Mouse (Mus musculus): ENCODE data around the gene Stag2. TPM values are rescaled to one million over a fixed set of nuclear protein-coding genes. Genes with fewer than 3 reads are reported as not detected.
A peak's percentile ranks its signal among the peaks of the same experiment; 100 is the strongest.

The Stag2 gene
- polyA plus RNA-seq, 2 experiments = 39.8 to 56.1 TPM

GRCm38 (mm10) chrX:42150346-42151023 lies 1.4 kb downstream of the Stag2 start:
- 39% methylated on average over 20 of the region's 40 CpGs for WGBS
- TF ChIP-seq POLR2A (IDR thresholded peaks at IDR 0.05; ENCODE audit: borderline replicate concordance, extremely low read depth, insufficient read depth, insufficient read length) = no peak
- Histone ChIP-seq H3K9ac (ENCODE audit: low read depth, low read length, severe bottlenecking) (peak overlapping the region; percentile 98), H3K36me3 (ENCODE audit: control insufficient read depth, insufficient read depth, low read length) (no peaks in the 10 kb centered on the region), H3K27me3 (ENCODE audit: control insufficient read depth, insufficient read depth, low read length) (no peaks in the 10 kb centered on the region), H3K9me3 (ENCODE audit: control insufficient read depth, low read length) (no peaks in the 10 kb centered on the region), H3K4me3 (replicated peaks; ENCODE audit: low read length) (peak overlapping the region; percentile 61), H3K4me1 (ENCODE audit: control insufficient read depth, insufficient read depth, low read length) (no peaks in the 10 kb centered on the region; the same call in 1 of the 2 replicates), H3K27ac (replicated peaks; ENCODE audit: low read depth, low read length) (peak overlapping the region; percentile 99), H3K4me2 (replicated peaks; ENCODE audit: low read depth, low read length, severe bottlenecking) (peak overlapping the region; percentile 44)
- ATAC-seq (ENCODE audit: low FRiP score, low read depth) (peak; percentile 76), DNase-seq (ENCODE audit: low spot score) (peak; percentile 83)

- Histone ChIP-seq H3K9ac (ENCODE audit: low read depth, low read length, severe bottlenecking) (peak overlapping the region; percentile 68), H3K4me1 (ENCODE audit: control insufficient read depth, insufficient read depth, low read length) (no peaks in the 10 kb centered on the region; the same call in 1 of the 2 replicates), H3K36me3 (ENCODE audit: control insufficient read depth, insufficient read depth, low read length) (no peaks in the 10 kb centered on the region), H3K4me3 (replicated peaks; ENCODE audit: low read length) (peak overlapping the region; percentile 61), H3K4me2 (replicated peaks; ENCODE audit: low read depth, low read length, severe bottlenecking) (peak overlapping the region; percentile 44), H3K27me3 (ENCODE audit: control insufficient read depth, insufficient read depth, low read length) (no peaks in the 10 kb centered on the region), H3K9me3 (ENCODE audit: control insufficient read depth, low read length) (no peaks in the 10 kb centered on the region), H3K27ac (replicated peaks; ENCODE audit: low read depth, low read length) (peak overlapping the region; percentile 93)
- no peak for TF ChIP-seq POLR2A (IDR thresholded peaks at IDR 0.05; ENCODE audit: borderline replicate concordance, extremely low read depth, insufficient read depth, insufficient read length)
- DNase-seq (ENCODE audit: low spot score) (no peak), ATAC-seq (ENCODE audit: low FRiP score, low read depth) (no peak)
- WGBS = 21% methylated on average over 25 of the region's 25 CpGs
Measured at GRCm38 (mm10) chrX:42151024-42151754, 2.1 kb downstream of the Stag2 start.

- ATAC-seq (ENCODE audit: low FRiP score, low read depth) = peak; percentile 80
- H3K27me3 ChIP-seq (ENCODE audit: control insufficient read depth, insufficient read depth, low read length) = no peaks in the 10 kb centered on the region
- peak; percentile 91 for DNase-seq (ENCODE audit: low spot score)
Measured at GRCm38 (mm10) chrX:42151903-42152369, 2.8 kb downstream of the Stag2 start.

DNA sequence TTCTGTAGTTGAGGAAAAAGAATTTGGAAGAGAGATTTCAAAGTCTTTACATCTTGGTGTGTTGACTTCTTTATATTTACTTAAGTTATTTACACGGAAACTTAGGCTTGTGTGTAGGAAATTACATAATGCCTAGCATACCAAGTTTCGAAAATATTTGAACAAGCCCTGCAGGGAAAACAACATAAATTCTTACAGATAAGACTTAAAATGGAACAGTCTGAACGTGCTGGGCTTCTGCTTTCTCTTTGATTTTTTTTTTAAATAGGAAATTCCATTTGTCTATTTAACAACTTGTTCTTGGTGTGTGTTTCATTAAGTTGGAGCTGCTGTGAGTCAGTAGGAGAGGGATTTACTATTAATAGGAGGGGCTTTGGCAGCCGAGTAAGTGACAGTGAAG lies 3.9 kb downstream of the Stag2 start:
- DNase-seq (ENCODE audit: low spot score) = no peak
- TF ChIP-seq POLR2A (IDR thresholded peaks at IDR 0.05; ENCODE audit: borderline replicate concordance, extremely low read depth, insufficient read depth, insufficient read length) = no peak
- no peak overlapping the region for H3K9ac ChIP-seq (ENCODE audit: low read depth, low read length, severe bottlenecking)
- no peak for ATAC-seq (ENCODE audit: low FRiP score, low read depth)
- peak overlapping the region; percentile 49 for H3K4me2 ChIP-seq (replicated peaks; ENCODE audit: low read depth, low read length, severe bottlenecking)
- H3K27me3 ChIP-seq (ENCODE audit: control insufficient read depth, insufficient read depth, low read length) = no peaks in the 10 kb centered on the region
- no peak overlapping the region for H3K27ac ChIP-seq (replicated peaks; ENCODE audit: low read depth, low read length)
- H3K36me3 ChIP-seq (ENCODE audit: control insufficient read depth, insufficient read depth, low read length) = no peaks in the 10 kb centered on the region
- 22% methylated on average over 4 of the region's 4 CpGs for WGBS
- H3K4me3 ChIP-seq (replicated peaks; ENCODE audit: low read length) = peak overlapping the region; percentile 61
- H3K9me3 ChIP-seq (ENCODE audit: control insufficient read depth, low read length) = no peaks in the 10 kb centered on the region
- no peaks in the 10 kb centered on the region; the same call in 1 of the 2 replicates for H3K4me1 ChIP-seq (ENCODE audit: control insufficient read depth, insufficient read depth, low read length)

More at GRCm38 (mm10) chrX:42151903-42152369, 2.8 kb downstream of the Stag2 start:
- TF ChIP-seq POLR2A (IDR thresholded peaks at IDR 0.05; ENCODE audit: borderline replicate concordance, extremely low read depth, insufficient read depth, insufficient read length) = no peak
- peak overlapping the region; percentile 61 for H3K4me3 ChIP-seq (replicated peaks; ENCODE audit: low read length)
- H3K27ac ChIP-seq (replicated peaks; ENCODE audit: low read depth, low read length) = peak overlapping the region; percentile 93
- H3K9me3 ChIP-seq (ENCODE audit: control insufficient read depth, low read length) = no peaks in the 10 kb centered on the region
- H3K4me2 ChIP-seq (replicated peaks; ENCODE audit: low read depth, low read length, severe bottlenecking) = peak overlapping the region; percentile 49
- H3K4me1 ChIP-seq (ENCODE audit: control insufficient read depth, insufficient read depth, low read length) = no peaks in the 10 kb centered on the region; the same call in 1 of the 2 replicates
- peak overlapping the region; percentile 68 for H3K9ac ChIP-seq (ENCODE audit: low read depth, low read length, severe bottlenecking)
- no peaks in the 10 kb centered on the region for H3K36me3 ChIP-seq (ENCODE audit: control insufficient read depth, insufficient read depth, low read length)
- WGBS = 19% methylated on average over 17 of the region's 17 CpGs

- Histone ChIP-seq H3K4me2 (replicated peaks; ENCODE audit: low read depth, low read length, severe bottlenecking) (no peak overlapping the region), H3K27ac (replicated peaks; ENCODE audit: low read depth, low read length) (no peak overlapping the region), H3K4me1 (ENCODE audit: control insufficient read depth, insufficient read depth, low read length) (no peaks in the 10 kb centered on the region), H3K36me3 (ENCODE audit: control insufficient read depth, insufficient read depth, low read length) (no peaks in the 10 kb centered on the region), H3K4me3 (replicated peaks; ENCODE audit: low read length) (no peak overlapping the region), H3K9ac (ENCODE audit: low read depth, low read length, severe bottlenecking) (no peak overlapping the region), H3K27me3 (ENCODE audit: control insufficient read depth, insufficient read depth, low read length) (no peaks in the 10 kb centered on the region), H3K9me3 (ENCODE audit: control insufficient read depth, low read length) (no peaks in the 10 kb centered on the region)
- no peak for TF ChIP-seq POLR2A (IDR thresholded peaks at IDR 0.05; ENCODE audit: borderline replicate concordance, extremely low read depth, insufficient read depth, insufficient read length)
- WGBS = 74% methylated on average over 1 of the region's 1 CpGs
- DNase-seq (ENCODE audit: low spot score) (no peak), ATAC-seq (ENCODE audit: low FRiP score, low read depth) (no peak)
Measured at GRCm38 (mm10) chrX:42165455-42165854, 16.3 kb downstream of the Stag2 start.
